Mouse (Mus musculus) cortical plate, adult 2 months (tissue): ENCODE data around the gene Phf21b.

Source experiments
- CTCF ChIP-seq: fragments of 200-500 bp; IDR thresholded peaks from 2 replicates; pipeline ENCODE4 v1.5.1; 2011; ENCODE audit warnings: mild to moderate bottlenecking, control low read depth, low read length; ENCODE audit not compliant: insufficient read depth; ENCODE audit errors: extremely low read depth
- POLR2A ChIP-seq: fragments of 200-500 bp; IDR thresholded peaks from 2 replicates; pipeline ENCODE4 v1.6.1; 2011; ENCODE audit warnings: mild to moderate bottlenecking, low read length, control low read depth; ENCODE audit not compliant: insufficient read depth; ENCODE audit errors: extremely low read depth

DNA sequence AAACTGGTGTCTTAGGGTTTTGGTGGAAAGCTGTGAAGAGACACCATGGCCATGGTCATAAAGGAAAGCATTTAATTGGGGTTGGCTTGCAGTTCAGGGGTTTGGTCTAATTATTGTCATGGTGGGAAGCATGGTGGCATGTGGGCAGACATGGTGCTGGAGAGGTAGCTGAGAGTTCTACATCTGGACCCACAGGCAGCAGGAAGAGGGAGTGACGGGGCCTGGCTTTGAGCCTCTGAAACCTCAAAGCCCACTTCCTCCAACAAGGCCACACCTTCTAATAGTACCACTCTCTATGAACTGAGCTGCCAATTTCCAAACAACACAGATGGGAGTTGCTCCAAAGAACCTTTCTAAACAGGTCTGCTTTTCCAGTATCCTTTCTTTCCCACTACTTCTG lies 40.8 kb upstream of the Phf21b start:
- TF ChIP-seq CTCF (no peak), POLR2A (no peak)
